Mouse (Mus musculus) adrenal gland, postnatal 36 days (tissue): ENCODE measurements around the gene Echs1. TPM values are rescaled to one million over a fixed set of nuclear protein-coding genes. Genes with fewer than 3 reads are reported as not detected.

Experiments
- DNase-seq, 2 experiments: peaks; one replicate each; pipeline ENCODE4 v3.0.0; 2021; ENCODE audit warnings: mixed read lengths in 1 of 2
- total RNA-seq, 2 experiments: library from RNA; stranded (reverse); gene quantifications; 2 replicates each; pipeline ENCODE4 v1.2.3; 2021

The Echs1 gene
- total RNA-seq, 2 experiments from 2014 or later, result 356 to 530 TPM

DNA sequence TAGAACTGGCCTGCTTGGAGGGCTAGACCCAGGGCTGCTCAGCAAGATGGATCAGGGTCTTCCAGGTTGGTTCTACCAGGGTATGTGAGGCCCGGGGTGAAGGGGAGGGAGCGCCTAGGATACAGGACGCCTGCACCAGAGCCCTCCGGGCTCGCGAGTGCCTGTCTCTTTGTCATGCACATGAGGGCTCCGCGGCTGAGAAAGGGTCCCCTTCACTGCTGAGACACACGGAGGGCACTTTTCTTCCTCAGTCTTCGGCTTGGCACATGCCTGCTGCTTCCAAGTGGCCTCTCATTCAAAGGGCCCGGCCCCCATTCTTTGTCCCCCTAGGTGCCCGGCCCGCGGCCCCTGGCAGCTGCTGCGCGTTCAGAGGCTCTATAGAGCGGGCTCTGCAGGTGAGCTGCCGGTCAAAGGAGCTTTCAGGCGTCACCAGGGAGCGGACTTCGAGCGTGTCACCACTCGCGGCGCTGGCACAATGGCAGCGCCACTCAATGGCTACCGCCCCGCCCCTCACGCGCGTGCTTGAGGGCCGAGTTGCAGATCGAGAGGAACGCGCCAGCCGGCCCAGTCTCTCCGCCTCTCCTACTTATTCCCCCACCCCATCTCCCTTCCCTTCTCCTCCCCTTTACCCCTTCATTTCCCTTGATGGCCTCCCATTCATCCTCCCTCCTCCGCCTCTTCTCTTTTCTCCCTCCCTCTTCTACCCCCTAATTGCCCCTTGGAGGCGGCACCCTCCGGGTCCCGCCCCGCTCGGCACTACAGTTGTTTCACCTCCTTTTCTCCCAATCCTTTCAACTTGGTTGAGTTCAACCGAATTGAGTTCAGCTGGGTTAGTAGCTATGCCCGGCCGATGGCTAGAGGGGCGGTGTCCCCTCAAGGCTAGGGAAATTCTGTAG, 55.1 kb downstream of the Echs1 start:
- DNase-seq, result peak; percentile 45 to 62

DNA sequence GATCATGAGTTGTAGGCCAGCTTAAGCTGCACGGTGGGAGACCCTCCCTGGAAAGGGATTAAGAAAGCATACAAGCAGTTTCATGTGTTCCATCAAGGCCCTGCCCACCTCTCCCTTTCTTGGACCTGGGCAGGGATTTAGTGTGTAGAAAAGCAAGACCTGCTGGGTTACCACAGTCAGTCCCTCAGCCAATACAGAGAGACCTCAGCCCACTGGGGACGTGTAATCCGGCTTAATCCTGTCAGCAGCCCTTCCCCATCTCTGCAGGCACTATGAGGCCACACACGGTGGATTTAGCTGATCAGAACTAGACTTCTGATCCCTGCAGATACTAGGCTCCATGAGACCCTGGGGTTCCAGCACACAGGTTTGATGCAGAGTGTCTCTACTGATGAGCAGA, 56.7 kb downstream of the Echs1 start:
- no peak for DNase-seq

DNA sequence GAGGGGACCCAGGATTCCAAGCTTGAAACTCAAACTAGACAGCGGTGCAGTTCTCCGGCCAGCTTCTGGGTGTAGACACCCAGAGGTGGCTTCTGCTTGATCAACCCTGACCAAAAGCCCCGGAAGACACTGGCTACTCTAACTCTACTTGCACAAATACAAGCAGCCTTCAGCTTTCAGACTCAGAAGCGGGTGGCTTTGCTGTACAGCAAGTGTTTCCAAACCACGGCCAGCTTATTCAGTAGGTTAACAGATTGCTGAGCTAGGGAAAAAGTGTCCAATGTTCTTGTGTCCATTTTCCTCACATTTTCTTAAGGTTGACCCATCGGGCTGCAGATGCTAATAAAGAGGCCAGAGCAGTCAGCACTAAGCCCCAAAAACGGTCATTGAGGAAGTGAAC, 57.7 kb downstream of the Echs1 start:
- DNase-seq, result no peak

DNA sequence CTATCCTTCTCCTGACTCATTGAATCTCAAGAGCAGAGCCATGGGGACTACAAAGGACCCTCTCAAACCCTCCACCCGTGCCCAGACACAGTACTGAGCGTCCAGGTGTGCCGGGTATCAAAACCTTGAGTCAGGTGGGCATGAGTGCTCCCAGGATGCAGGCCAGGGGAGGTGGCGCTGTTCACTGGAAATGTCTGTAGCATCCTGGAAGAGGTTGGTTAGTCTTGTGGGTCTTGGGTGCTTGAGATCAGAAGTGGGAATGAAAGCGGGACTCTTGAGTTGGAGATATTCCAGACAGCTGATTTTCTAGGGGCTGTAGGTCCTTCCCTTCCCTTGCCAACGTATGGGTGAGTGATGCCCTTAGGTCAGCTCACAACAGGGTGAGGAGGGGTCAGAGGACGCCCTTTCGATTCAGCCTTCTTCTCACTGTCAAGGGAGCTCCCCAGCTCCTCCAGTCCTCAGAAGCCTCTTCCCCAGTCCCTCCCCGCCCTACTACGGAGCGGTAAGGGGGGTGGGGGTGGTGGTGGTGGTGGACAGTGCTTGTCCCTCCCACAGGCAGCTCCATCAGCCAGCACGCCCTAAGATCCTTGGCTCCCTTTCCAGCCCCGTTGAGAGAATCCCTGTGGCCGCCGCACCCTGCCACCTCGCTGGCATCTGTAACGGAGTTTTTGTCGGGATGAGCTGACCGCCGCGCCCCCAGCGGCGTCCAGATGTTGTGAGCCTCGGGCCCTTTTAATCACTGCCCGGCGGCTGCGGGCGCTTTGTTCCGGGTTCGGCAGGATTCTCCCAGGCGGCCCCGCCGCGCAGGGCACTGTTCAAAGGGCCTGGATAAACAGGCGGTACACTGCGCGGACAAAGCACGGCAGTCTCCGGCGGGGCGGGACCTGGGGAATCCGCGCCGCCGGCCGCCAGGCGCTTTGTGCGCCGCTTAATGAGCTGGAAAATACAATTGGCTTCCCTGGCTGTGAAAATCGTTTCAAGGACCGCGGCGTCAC, 58.6 kb downstream of the Echs1 start:
- DNase-seq, result peak; percentile 49 to 51

Other genes with a start within 250 kb of the Echs1 start
- under 1 TPM; 0.50 to 0.56 TPM for gene Kndc1, start 221.8 kb downstream of the Echs1 start, total RNA-seq
- not detected for gene Utf1, start 172.7 kb downstream of the Echs1 start, total RNA-seq
- gene 6430531B16Rik, start 137.7 kb downstream of the Echs1 start, total RNA-seq, result not detected
- 1 to 10 TPM in 1 of 2 experiments, under 1 TPM in 1; 0.69 to 4.6 TPM for gene Adam8, start 123.9 kb downstream of the Echs1 start, total RNA-seq
- 10 to 100 TPM; 19.2 to 22.8 TPM for gene Zfp511, start 80.1 kb downstream of the Echs1 start, total RNA-seq
- 10 to 100 TPM; 24.4 to 26.0 TPM for gene Tubgcp2, start 79.8 kb downstream of the Echs1 start, total RNA-seq
- gene Msx3, start 67.4 kb downstream of the Echs1 start, total RNA-seq, result not detected
- gene Caly, start 33.9 kb downstream of the Echs1 start, total RNA-seq, result 1 to 10 TPM; 4.6 to 6.1 TPM
- not detected for gene Prap1, start 23.1 kb downstream of the Echs1 start, total RNA-seq
- 10 to 100 TPM; 45.3 to 68.5 TPM for gene Fuom, start 14.0 kb downstream of the Echs1 start, total RNA-seq
- 10 to 100 TPM; 13.0 to 26.1 TPM for gene Paox, start 677 bp downstream of the Echs1 start, total RNA-seq
- gene Mtg1, start 21.1 kb upstream of the Echs1 start, total RNA-seq, result 10 to 100 TPM; 24.4 to 34.5 TPM
- under 1 TPM; 0.33 to 0.56 TPM for gene Sprn, start 38.4 kb upstream of the Echs1 start, total RNA-seq
- gene Olfr522, start 48.3 kb upstream of the Echs1 start, total RNA-seq, result not detected
- gene Olfr523, start 56.7 kb upstream of the Echs1 start, total RNA-seq, result not detected
- gene Olfr524, start 89.5 kb upstream of the Echs1 start, total RNA-seq, result not detected
- gene Cd163l1, start 101.8 kb upstream of the Echs1 start, total RNA-seq, result not detected
- not detected for gene 5830411N06Rik, start 130.8 kb upstream of the Echs1 start, total RNA-seq
- not detected for gene Olfr525, start 204.4 kb upstream of the Echs1 start, total RNA-seq
- gene Olfr527, start 217.5 kb upstream of the Echs1 start, total RNA-seq, result not detected
- gene Olfr60, start 245.2 kb upstream of the Echs1 start, total RNA-seq, result not detected